Mouse (Mus musculus) lung, postnatal 0 days (tissue): ENCODE results near the gene Sh2d3c. TPM values are rescaled to one million over a fixed set of nuclear protein-coding genes. Genes with fewer than 3 reads are reported as not detected.

Experiments used
- ATAC-seq: fragments of 200-750 bp; cut with Nextera tagmentation; 2 replicates; pipeline ENCODE4 v1.8.0; 2017; ENCODE audit warnings: moderate library complexity
- DNase-seq: peaks from one replicate; pipeline ENCODE4 v3.0.0-alpha.2; 2016; ENCODE audit warnings: low spot score
- H3K27ac ChIP-seq: fragments of 300-500 bp; sonication (generic); 2 replicates; pipeline ENCODE4 v1.5.1; 2014; ENCODE audit warnings: antibody characterized with exemption, mild to moderate bottlenecking, low read length, mixed read lengths
- H3K27me3 ChIP-seq: fragments of 300-500 bp; sonication (generic); replicated peaks from 2 replicates; pipeline ENCODE4 v1.6.1; 2014; ENCODE audit warnings: low read length, mixed read lengths; ENCODE audit not compliant: insufficient read depth
- H3K36me3 ChIP-seq: fragments of 300-500 bp; sonication (generic); 2 replicates; pipeline ENCODE4 v1.6.1; 2014; ENCODE audit warnings: low read length, mixed read lengths; ENCODE audit not compliant: insufficient read depth
- H3K4me1 ChIP-seq: fragments of 300-500 bp; sonication (generic); 2 replicates; pipeline ENCODE4 v1.6.1; 2014; ENCODE audit warnings: antibody characterized with exemption, low read depth, low read length, mixed read lengths; ENCODE audit not compliant: insufficient read depth
- H3K4me2 ChIP-seq: fragments of 300-500 bp; sonication (generic); replicated peaks from 2 replicates; pipeline ENCODE4 v1.6.1; 2014; ENCODE audit warnings: low read depth, mild to moderate bottlenecking, low read length, moderate library complexity, mixed read lengths
- H3K4me3 ChIP-seq: fragments of 300-500 bp; sonication (generic); 2 replicates; pipeline ENCODE4 v1.5.1; 2014; ENCODE audit warnings: low read depth, low read length
- H3K9ac ChIP-seq: fragments of 300-500 bp; sonication (generic); replicated peaks from 2 replicates; pipeline ENCODE4 v1.6.1; 2014; ENCODE audit warnings: low read depth, mild to moderate bottlenecking
- H3K9me3 ChIP-seq: fragments of 300-500 bp; sonication (generic); 2 replicates; pipeline ENCODE4 v1.6.1; 2016; ENCODE audit warnings: low read length, mixed read lengths
- CTCF ChIP-seq: IDR thresholded peaks from 2 replicates; pipeline ENCODE4 v1.5.1; 2016; ENCODE audit warnings: antibody characterized with exemption, mild to moderate bottlenecking
- EP300 ChIP-seq: IDR thresholded peaks from 2 replicates; pipeline ENCODE4 v1.6.1; 2016; ENCODE audit warnings: antibody characterized with exemption, mild to moderate bottlenecking, control low read depth
- WGBS: fragments of 180-500 bp; shearing (Covaris S2); extraction: QIAGEN DNeasy Blood & Tissue Kit; methylation state at CpG from one replicate; pipeline ENCODE4 v1.1.7; 2014; 5-methylcytosine and 5-hydroxymethylcytosine counted together
- polyA plus RNA-seq: library from polyadenylated mRNA; unstranded; fragments of >200 nt; fragmentation: Nextera tagmentation; extraction: Ambion mirVana; gene quantifications from 2 replicates; pipeline ENCODE4 v1.2.1, GENCODE M21; 2015

Sh2d3c gene
- polyA plus RNA-seq, 1 experiment from 2014 or later: 53.5 TPM

DNA sequence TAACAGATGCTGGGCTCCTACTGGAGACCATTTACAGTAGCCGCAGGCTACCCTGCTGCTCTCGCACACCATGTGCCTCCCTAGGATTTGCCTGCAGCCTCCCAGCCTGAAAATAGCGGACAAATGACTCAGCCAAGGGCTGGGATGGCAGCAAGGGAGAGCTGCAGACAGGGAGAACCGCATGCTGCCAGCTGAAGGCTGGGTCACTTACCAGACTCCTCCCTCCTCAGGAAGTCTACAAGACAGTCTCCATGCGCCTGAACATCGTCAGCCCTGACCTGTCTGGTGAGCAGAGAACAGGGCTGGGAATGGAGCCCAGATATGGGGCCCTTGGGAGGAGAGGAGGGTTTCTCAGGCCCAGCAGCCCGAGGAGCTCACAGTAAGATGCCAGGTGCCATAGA is 40.8 kb upstream of the Sh2d3c start:
- Histone ChIP-seq H3K4me2 (no peak overlapping the region), H3K27me3 (no peaks in the 10 kb centered on the region), H3K4me3 (no peak overlapping the region), H3K27ac (no peak overlapping the region), H3K9me3 (no peaks in the 10 kb centered on the region), H3K36me3 (peaks cover 21% of the 10 kb centered on the region), H3K9ac (no peak overlapping the region), H3K4me1 (no peaks in the 10 kb centered on the region)
- peak; percentile 44 for DNase-seq
- no peak for TF ChIP-seq CTCF
- TF ChIP-seq EP300: no peak
- peak; percentile 66 for ATAC-seq
- 31% methylated on average over 7 of the region's 7 CpGs for WGBS

DNA sequence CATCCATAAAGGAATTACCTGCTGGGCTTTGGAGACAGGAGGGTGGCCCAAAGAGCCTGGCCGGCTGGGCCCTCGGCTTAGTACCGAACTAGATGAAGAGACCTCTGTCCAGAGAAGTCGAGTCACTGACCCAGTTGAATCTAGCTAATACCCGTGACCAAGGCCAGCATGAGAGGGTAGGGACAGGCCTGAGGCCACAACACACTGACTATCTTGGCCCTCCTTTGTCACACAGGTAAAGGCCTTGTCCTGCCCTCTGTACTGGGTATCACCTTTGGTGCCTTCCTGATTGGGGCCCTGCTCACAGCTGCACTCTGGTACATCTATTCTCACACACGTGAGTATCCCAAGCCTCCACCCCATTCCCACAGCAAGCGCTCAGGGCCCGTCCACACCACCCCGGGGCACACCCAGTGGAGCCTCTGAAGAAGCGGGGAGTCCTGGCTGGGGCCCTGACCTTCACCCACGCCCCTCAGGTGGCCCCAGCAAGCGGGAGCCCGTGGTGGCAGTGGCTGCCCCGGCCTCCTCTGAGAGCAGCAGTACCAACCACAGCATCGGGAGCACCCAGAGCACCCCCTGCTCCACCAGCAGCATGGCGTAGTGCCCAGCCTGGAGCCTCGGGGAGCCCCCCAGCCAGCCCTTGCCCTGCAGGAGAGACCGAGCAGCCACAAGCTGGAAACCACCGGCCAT is 39.7 kb upstream of the Sh2d3c start:
- H3K9ac ChIP-seq: no peak overlapping the region
- H3K36me3 ChIP-seq: peaks cover 11% of the 10 kb centered on the region
- H3K4me2 ChIP-seq: no peak overlapping the region
- H3K27me3 ChIP-seq: no peaks in the 10 kb centered on the region
- no peak for TF ChIP-seq CTCF
- TF ChIP-seq EP300: no peak
- DNase-seq: no peak
- no peak overlapping the region for H3K4me3 ChIP-seq
- H3K27ac ChIP-seq: no peak overlapping the region
- no peaks in the 10 kb centered on the region for H3K4me1 ChIP-seq
- H3K9me3 ChIP-seq: no peaks in the 10 kb centered on the region
- 87% methylated on average over 19 of the region's 19 CpGs for WGBS
- no peak for ATAC-seq

DNA sequence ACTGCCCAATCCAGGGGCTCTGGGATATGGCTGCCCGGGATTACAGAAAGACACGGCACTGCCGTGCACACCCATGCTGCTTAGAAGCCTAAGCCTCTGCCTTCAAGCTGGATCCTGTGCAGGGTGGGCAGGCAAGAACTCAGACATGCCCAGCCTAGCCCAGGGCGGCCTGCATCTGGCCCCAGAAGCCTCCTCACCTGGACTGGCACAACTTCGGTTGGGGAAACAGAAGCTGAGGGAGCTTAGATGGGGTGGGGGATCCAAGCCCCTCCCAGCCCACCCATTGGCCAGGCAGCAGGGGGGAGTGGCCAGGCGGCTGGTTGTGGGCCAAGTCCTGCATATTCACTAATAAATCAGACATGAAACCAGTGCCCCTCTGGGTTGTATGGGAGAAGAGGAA is 39.1 kb upstream of the Sh2d3c start:
- H3K4me2 ChIP-seq: no peak overlapping the region
- ATAC-seq (no peak), DNase-seq (no peak)
- no peaks in the 10 kb centered on the region for H3K4me1 ChIP-seq
- H3K36me3 ChIP-seq: peaks cover 14% of the 10 kb centered on the region
- H3K9me3 ChIP-seq: no peaks in the 10 kb centered on the region
- TF ChIP-seq EP300 (no peak), CTCF (no peak)
- H3K27me3 ChIP-seq: no peaks in the 10 kb centered on the region
- H3K9ac ChIP-seq: no peak overlapping the region
- 62% methylated on average over 6 of the region's 6 CpGs for WGBS
- no peak overlapping the region for H3K27ac ChIP-seq
- H3K4me3 ChIP-seq: no peak overlapping the region

DNA sequence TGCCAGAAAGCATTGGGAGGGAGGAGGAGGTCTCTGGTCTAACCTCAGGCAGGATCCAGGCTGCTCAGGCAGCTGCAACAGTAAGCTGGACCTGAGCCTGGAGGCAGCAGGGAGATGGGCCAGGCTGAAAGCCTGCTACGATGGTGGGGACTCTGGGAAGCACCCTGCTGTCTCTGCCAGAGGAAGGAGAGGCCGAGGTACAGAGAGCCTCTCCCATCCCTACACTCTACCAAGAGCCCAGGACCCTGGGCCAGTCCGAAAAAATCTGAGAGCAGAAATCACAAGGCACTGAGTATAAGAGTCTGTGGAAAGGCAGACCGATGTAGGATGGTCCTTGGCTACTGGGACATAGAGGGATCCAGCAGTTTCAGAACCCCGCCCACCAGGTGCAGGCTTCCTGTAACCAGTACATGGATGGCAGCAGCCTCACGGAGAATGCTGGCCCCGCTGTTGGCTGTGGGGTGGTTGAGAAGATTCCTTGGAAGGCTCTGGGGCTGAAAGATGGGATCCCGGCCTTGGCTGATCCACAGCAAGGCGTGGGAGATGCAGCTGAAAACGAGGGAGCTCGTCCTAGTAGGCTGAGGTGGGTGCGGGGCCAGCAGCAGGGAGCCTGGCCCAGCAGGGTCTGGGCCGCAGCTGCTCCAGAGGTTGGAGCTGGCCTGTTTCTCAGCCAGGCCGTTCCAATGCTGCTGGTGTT is 38.0 kb upstream of the Sh2d3c start:
- TF ChIP-seq EP300 (no peak), CTCF (no peak)
- no peak overlapping the region for H3K27ac ChIP-seq
- DNase-seq: no peak

DNA sequence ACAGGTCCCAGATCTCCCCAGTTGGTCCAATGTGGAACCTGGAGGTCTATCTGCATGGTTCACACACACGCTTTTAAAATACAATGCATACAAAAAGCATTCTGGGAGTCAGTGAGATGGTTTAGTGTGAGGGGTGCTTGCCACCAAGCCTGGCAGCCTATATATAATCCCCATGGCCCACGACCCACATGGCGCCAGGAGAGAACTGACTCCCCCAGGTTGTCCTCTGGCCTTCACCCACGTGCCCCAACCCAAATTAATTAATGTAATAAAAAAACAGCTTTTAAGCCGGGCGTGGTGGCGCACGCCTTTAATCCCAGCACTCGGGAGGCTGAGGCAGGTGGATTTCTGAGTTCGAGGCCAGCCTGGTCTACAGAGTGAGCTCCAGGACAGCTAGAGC is 37.2 kb upstream of the Sh2d3c start:
- H3K27me3 ChIP-seq: no peaks in the 10 kb centered on the region
- no peak overlapping the region for H3K4me2 ChIP-seq
- ATAC-seq: no peak
- no peak overlapping the region for H3K27ac ChIP-seq
- peaks cover 8% of the 10 kb centered on the region; the same call in 1 of the 2 replicates for H3K36me3 ChIP-seq
- H3K4me3 ChIP-seq: no peak overlapping the region
- 94% methylated on average over 10 of the region's 10 CpGs for WGBS
- H3K9ac ChIP-seq: no peak overlapping the region
- no peaks in the 10 kb centered on the region for H3K4me1 ChIP-seq
- H3K9me3 ChIP-seq: no peaks in the 10 kb centered on the region
- no peak for DNase-seq
- TF ChIP-seq CTCF (no peak), EP300 (no peak)

More for the DNA sequence above, 38.0 kb upstream of the Sh2d3c start:
- Histone ChIP-seq H3K9me3 (no peaks in the 10 kb centered on the region), H3K4me2 (no peak overlapping the region), H3K4me1 (no peaks in the 10 kb centered on the region), H3K9ac (no peak overlapping the region), H3K27me3 (no peaks in the 10 kb centered on the region), H3K4me3 (no peak overlapping the region), H3K36me3 (peaks cover 14% of the 10 kb centered on the region; the same call in 1 of the 2 replicates)
- ATAC-seq: no peak
- WGBS: 83% methylated on average over 14 of the region's 14 CpGs

DNA sequence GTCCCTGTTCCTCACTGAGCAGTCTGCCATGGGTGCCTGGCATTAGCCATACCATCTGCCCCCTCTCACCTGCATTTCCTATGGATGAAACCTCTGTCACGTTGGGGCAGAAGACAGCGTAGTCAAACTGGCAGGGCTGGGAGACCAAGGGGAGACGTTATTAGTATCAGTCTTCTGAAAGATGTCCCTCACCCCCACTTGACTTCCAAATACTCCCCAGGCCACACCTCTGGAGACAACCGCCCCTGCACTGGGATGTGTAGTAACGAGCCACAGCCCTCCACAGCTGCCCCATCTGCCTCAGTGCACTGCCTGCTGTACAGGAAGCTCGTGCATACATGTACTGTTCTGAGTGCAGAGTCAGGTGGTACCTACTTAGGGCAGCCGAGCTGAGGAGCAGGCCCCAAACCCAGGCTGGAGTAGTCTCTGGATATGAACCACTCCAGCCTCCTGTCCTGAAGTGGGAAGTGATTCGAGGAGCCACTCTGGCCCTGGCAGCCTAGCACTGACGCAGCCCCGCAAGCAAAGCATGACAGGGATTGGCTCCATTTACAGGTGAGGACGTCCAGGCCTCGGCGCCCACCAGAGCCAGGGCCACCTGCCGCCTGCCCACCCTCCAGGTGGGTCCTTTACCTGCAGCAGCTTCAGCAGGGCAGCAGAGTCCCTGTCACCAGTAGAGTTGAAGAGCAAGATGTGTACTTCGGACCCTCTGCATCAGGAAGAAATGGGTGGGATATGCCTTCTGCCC is 36.0 kb upstream of the Sh2d3c start:
- H3K4me3 ChIP-seq: no peak overlapping the region
- no peaks in the 10 kb centered on the region for H3K27me3 ChIP-seq
- no peaks in the 10 kb centered on the region for H3K9me3 ChIP-seq
- H3K27ac ChIP-seq: no peak overlapping the region
- H3K4me2 ChIP-seq: no peak overlapping the region
- ATAC-seq (no peak), DNase-seq (no peak)
- H3K4me1 ChIP-seq: no peaks in the 10 kb centered on the region
- TF ChIP-seq CTCF: no peak
- TF ChIP-seq EP300: no peak
- H3K9ac ChIP-seq: no peak overlapping the region
- H3K36me3 ChIP-seq: peaks cover 8% of the 10 kb centered on the region; the same call in 1 of the 2 replicates
- 84% methylated on average over 15 of the region's 15 CpGs for WGBS
